Comparison of ENCODE assay signal across 26 mouse cellular contexts in the genomic region with DNA sequence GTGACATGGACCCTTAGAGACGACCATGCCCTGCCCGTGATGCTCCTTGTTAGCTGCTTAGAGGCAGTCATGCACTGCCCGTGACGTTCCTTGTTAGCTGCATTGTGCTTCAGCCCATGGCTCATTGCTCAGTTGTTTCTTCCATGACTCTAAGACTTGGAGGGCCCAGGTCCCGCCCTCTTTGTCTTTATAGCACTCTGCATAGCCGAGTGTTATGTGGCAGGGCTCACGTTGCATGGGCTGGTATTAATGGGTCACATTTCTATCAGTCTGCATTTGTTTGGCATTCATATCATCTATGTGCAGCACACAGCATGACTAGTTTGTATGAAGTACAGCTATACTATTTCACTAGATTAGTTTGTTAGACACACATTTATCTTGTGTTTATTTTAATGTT. TPM values are rescaled to one million over a fixed set of nuclear protein-coding genes. Genes with fewer than 3 reads are reported as not detected.
DNase-seq lines count a peak whose midpoint lies in the region; ATAC-seq lines count a peak whose summit lies in the region.
"Had no signal": no experiment of that assay in that cellular context is flagged by ENCODE, and none has a peak within 500 bp of the region (broad histone marks: within the 10 kb centered on the region; RNA-seq: fewer than 3 reads in every experiment).

No protein-coding gene starts in this region.

- peak; percentile 23 for DNase-seq in embryo, embryonic 10 days (ENCODE audit: low spot score)
- DNase-seq in embryo, embryonic 10.5 days (ENCODE audit: low spot score): no peak
- peak; percentile 64 for DNase-seq in heart, adult 11 months
- peak; percentile 20 for DNase-seq in hindbrain, embryonic 11.5 days (ENCODE audit: low spot score)
- no peak for DNase-seq in hindbrain, embryonic 14.5 days (ENCODE audit: low spot score)
- DNase-seq: adrenal gland, adult 8-10 months; adrenal gland, postnatal 14 days; adrenal gland, postnatal 36 days; B cell, adult 2 months; cerebellum, adult 11-12 months; cerebellum, adult 2 months; cerebellum, adult 9-10 months; cerebellum, postnatal 10 days; cerebellum, postnatal 25 days; forebrain, postnatal 0 days had no signal

- ATAC-seq in heart, embryonic 12.5 days (ENCODE audit: insufficient number of reproducible peaks, low FRiP score): no peak
- ATAC-seq in hindbrain, embryonic 11.5 days (ENCODE audit: low FRiP score): peak; percentile 45
- ATAC-seq in hindbrain, embryonic 14.5 days (ENCODE audit: low FRiP score): no peak
- ATAC-seq in megakaryocyte, adult 5-6 weeks (ENCODE audit: poor library complexity, severe bottlenecking): no peak
- ATAC-seq: activated CD4-positive, CD25-positive, alpha-beta regulatory T cell, adult 4 months; CD4-positive, CD25-positive, alpha-beta regulatory T cell, adult 4 months; forebrain, embryonic 13.5 days; forebrain, embryonic 15.5 days; forebrain, postnatal 0 days; Patski had no signal

- H3K27ac ChIP-seq in heart, embryonic 12.5 days (ENCODE audit: poor library complexity, severe bottlenecking): no peak overlapping the region
- H3K27ac ChIP-seq in hindbrain, embryonic 11.5 days (ENCODE audit: low read depth, low read length): no peak overlapping the region
- no peak overlapping the region for H3K27ac ChIP-seq in hindbrain, embryonic 14.5 days
- H3K27ac ChIP-seq: embryonic facial prominence, embryonic 13.5 days; forebrain, embryonic 13.5 days; forebrain, embryonic 15.5 days had no signal

- H3K9me3 ChIP-seq in heart, embryonic 12.5 days (replicated peaks): no peaks in the 10 kb centered on the region
- H3K9me3 ChIP-seq in hindbrain, embryonic 11.5 days (ENCODE audit: control insufficient read depth, low read length): no peaks in the 10 kb centered on the region
- no peaks in the 10 kb centered on the region for H3K9me3 ChIP-seq in hindbrain, embryonic 14.5 days (ENCODE audit: control insufficient read depth, low read length)
- H3K9me3 ChIP-seq in megakaryocyte, embryonic 14.5 days: no peaks in the 10 kb centered on the region
- H3K9me3 ChIP-seq: embryonic facial prominence, embryonic 13.5 days; forebrain, embryonic 13.5 days; forebrain, embryonic 15.5 days; G1E had no signal

- H3K4me2 ChIP-seq in heart, embryonic 12.5 days: no peak overlapping the region
- H3K4me2 ChIP-seq in hindbrain, embryonic 11.5 days (replicated peaks; ENCODE audit: low read depth, low read length): no peak overlapping the region
- no peak overlapping the region for H3K4me2 ChIP-seq in hindbrain, embryonic 14.5 days (replicated peaks)
- H3K4me2 ChIP-seq: embryonic facial prominence, embryonic 13.5 days; forebrain, embryonic 13.5 days; forebrain, embryonic 15.5 days had no signal

- H3K27me3 ChIP-seq in heart, embryonic 12.5 days (replicated peaks): no peaks in the 10 kb centered on the region
- no peaks in the 10 kb centered on the region for H3K27me3 ChIP-seq in hindbrain, embryonic 11.5 days (ENCODE audit: control insufficient read depth, insufficient read depth, low read length)
- H3K27me3 ChIP-seq in hindbrain, embryonic 14.5 days (ENCODE audit: control insufficient read depth, insufficient read depth, low read length): no peaks in the 10 kb centered on the region
- peaks cover 20% of the 10 kb centered on the region for H3K27me3 ChIP-seq in megakaryocyte, embryonic 14.5 days (replicated peaks)
- H3K27me3 ChIP-seq: CH12.LX; embryonic facial prominence, embryonic 13.5 days; forebrain, embryonic 13.5 days; forebrain, embryonic 15.5 days; Patski had no signal

- WGBS in heart, embryonic 12.5 days: 77% methylated on average over 7 of the region's 7 CpGs
- 49% methylated on average over 7 of the region's 7 CpGs for WGBS in hindbrain, embryonic 11.5 days
- 34% methylated on average over 7 of the region's 7 CpGs for WGBS in hindbrain, embryonic 14.5 days

- no peaks in the 10 kb centered on the region for H3K4me1 ChIP-seq in heart, embryonic 12.5 days (replicated peaks)
- peaks cover 4% of the 10 kb centered on the region; the same call in 1 of the 2 replicates for H3K4me1 ChIP-seq in hindbrain, embryonic 11.5 days (replicated peaks; ENCODE audit: control insufficient read depth, insufficient read depth, low read length)
- H3K4me1 ChIP-seq in hindbrain, embryonic 14.5 days (replicated peaks; ENCODE audit: control insufficient read depth, insufficient read depth, low read length): peaks cover 24% of the 10 kb centered on the region; the same call in 1 of the 2 replicates
- H3K4me1 ChIP-seq in megakaryocyte, embryonic 14.5 days: peaks cover 15% of the 10 kb centered on the region

- H3K36me3 ChIP-seq in heart, embryonic 12.5 days: peaks cover 44% of the 10 kb centered on the region
- no peaks in the 10 kb centered on the region for H3K36me3 ChIP-seq in hindbrain, embryonic 11.5 days (ENCODE audit: control insufficient read depth, insufficient read depth, low read length)
- H3K36me3 ChIP-seq in hindbrain, embryonic 14.5 days (replicated peaks; ENCODE audit: control insufficient read depth, insufficient read depth): peaks cover 89% of the 10 kb centered on the region
- no peaks in the 10 kb centered on the region for H3K36me3 ChIP-seq in megakaryocyte, embryonic 14.5 days (replicated peaks; ENCODE audit: low read length)
- H3K36me3 ChIP-seq: G1E had no signal

- H3K9ac ChIP-seq in heart, embryonic 12.5 days: no peak overlapping the region
- H3K9ac ChIP-seq in hindbrain, embryonic 11.5 days (ENCODE audit: low read depth, low read length): no peak overlapping the region
- H3K9ac ChIP-seq in hindbrain, embryonic 14.5 days: no peak overlapping the region
- H3K9ac ChIP-seq: embryonic facial prominence, embryonic 13.5 days; forebrain, embryonic 13.5 days; forebrain, embryonic 15.5 days; forebrain, postnatal 0 days had no signal

- H3K4me3 ChIP-seq in heart, embryonic 12.5 days: no peak overlapping the region
- no peak overlapping the region for H3K4me3 ChIP-seq in hindbrain, embryonic 11.5 days (ENCODE audit: low read depth, low read length)
- H3K4me3 ChIP-seq in hindbrain, embryonic 14.5 days (replicated peaks; ENCODE audit: low read length): no peak overlapping the region
- peak overlapping the region; percentile 8 for H3K4me3 ChIP-seq in megakaryocyte, embryonic 14.5 days (replicated peaks)
- H3K4me3 ChIP-seq: embryonic facial prominence, embryonic 13.5 days; forebrain, embryonic 13.5 days; forebrain, embryonic 15.5 days had no signal

RNA-seq across cellular contexts. Expression of a gene that starts 20.7 kb away (rescaled TPM):
- polyA plus RNA-seq in heart, embryonic 12.5 days (2016; fragmentation: Nextera tagmentation; extraction: Ambion mirVana): 0.51 and 0.60 TPM in 2 replicates
- 0.86 and 0.96 TPM in 2 replicates for polyA plus RNA-seq in hindbrain, embryonic 11.5 days (2014; fragmentation: Nextera tagmentation; extraction: Ambion mirVana)
- polyA plus RNA-seq in hindbrain, embryonic 14.5 days (2014; fragmentation: Nextera tagmentation; extraction: Ambion mirVana): 1.1 and 1.5 TPM in 2 replicates
- polyA plus RNA-seq in megakaryocyte, embryonic 14.5 days (2012; ENCODE audit: insufficient read depth, low replicate concordance): not detected in 2 replicates
- total RNA-seq in megakaryocyte, adult 5-6 weeks (2015): not detected in 2 replicates
- not detected in 2 replicates for total RNA-seq in megakaryocyte, adult 5-6 weeks (2017)
- total RNA-seq: CH12.LX, G1E had no signal
- polyA plus RNA-seq: activated CD4-positive, CD25-positive, alpha-beta regulatory T cell, adult 4 months; CD4-positive, CD25-positive, alpha-beta regulatory T cell, adult 4 months; G1E had no signal

RNA-seq across cellular contexts. Expression of a gene that starts 57.4 kb away (rescaled TPM):
- 92.5 and 95.8 TPM in 2 replicates for polyA plus RNA-seq in heart, embryonic 12.5 days (2016; fragmentation: Nextera tagmentation; extraction: Ambion mirVana)
- 109 and 114 TPM in 2 replicates for polyA plus RNA-seq in hindbrain, embryonic 11.5 days (2014; fragmentation: Nextera tagmentation; extraction: Ambion mirVana)
- 141 and 144 TPM in 2 replicates for polyA plus RNA-seq in hindbrain, embryonic 14.5 days (2014; fragmentation: Nextera tagmentation; extraction: Ambion mirVana)
- 70.7 and 111 TPM in 2 replicates for polyA plus RNA-seq in megakaryocyte, embryonic 14.5 days (2012; ENCODE audit: insufficient read depth, low replicate concordance)
- total RNA-seq in megakaryocyte, adult 5-6 weeks (2015): 141 and 187 TPM in 2 replicates
- total RNA-seq in megakaryocyte, adult 5-6 weeks (2017): 52.3 and 73.3 TPM in 2 replicates

Comparison
In these comparisons a context has a peak if more than half of its experiments do, and no peak if none do; other contexts are left out.
1. DNase-seq: peak in embryo, embryonic 10 days (single experiment), heart, adult 11 months (single experiment) and hindbrain, embryonic 11.5 days (single experiment); none in embryo, embryonic 10.5 days (single experiment) and hindbrain, embryonic 14.5 days (single experiment).